Mouse (Mus musculus) thymus, adult 2 months (tissue): Measurements from ENCODE around the gene Tubb4b.

Experiments
- CTCF ChIP-seq: fragments of 200-500 bp; IDR thresholded peaks from 2 replicates; pipeline ENCODE4 v1.5.1; 2012; ENCODE audit warnings: mild to moderate bottlenecking, control low read depth, low read length, moderate library complexity, borderline replicate concordance; ENCODE audit not compliant: control insufficient read depth, poor library complexity, insufficient read depth; ENCODE audit errors: extremely low read depth
- POLR2A ChIP-seq: fragments of 200-500 bp; IDR thresholded peaks from 2 replicates; pipeline ENCODE4 v1.6.1; 2012; ENCODE audit warnings: mild to moderate bottlenecking, low read length, control low read depth, moderate library complexity; ENCODE audit not compliant: control insufficient read depth, poor library complexity, insufficient read depth; ENCODE audit errors: extremely low read depth

DNA sequence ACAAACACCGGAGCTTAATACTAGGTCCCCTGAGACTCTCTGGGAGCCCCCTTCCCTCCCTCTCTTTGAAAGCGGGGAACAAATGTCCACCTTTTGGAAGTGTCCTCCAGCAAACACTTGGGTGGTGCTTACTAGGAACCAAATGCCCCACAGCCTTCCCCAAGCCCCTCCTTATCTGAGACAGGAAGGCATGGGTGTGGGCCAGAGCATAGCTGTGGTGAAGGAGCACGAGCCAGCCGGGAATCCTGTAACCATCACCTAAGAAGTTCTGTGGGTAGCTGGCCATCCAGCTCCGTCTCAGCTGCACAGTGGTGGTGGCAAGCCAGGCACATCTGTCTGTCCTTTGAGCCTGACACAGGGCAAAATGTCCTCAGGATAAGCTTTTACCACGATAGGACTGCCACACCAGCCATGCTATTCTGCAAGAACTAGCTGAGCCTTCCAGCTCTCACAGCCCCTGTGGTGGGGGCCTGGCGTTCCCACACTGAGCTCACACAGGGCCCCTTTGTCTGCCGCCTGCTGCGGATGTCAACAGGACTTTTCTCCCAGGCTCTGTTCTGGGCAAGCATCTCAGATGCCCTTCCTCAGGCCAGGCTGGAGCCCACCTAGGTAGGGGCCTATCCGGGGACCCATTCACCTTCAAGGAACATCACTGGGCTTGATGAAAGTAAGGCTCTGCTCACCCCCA is 46.1 kb downstream of the Tubb4b start:
- no peak for TF ChIP-seq POLR2A
- TF ChIP-seq CTCF: no peak
